Mouse (Mus musculus) ES-E14 (cell line): ENCODE data around the gene Rad51b.

ENCODE experiments used
- MAFK ChIP-seq: IDR thresholded peaks from 2 replicates; pipeline ENCODE4 v1.6.1; 2014; ENCODE audit warnings: mild to moderate bottlenecking, low read depth, low read length, inconsistent platforms; ENCODE audit not compliant: insufficient read depth
- ZC3H11A ChIP-seq: IDR thresholded peaks from 2 replicates; pipeline ENCODE4 v1.6.1; 2012; ENCODE audit warnings: low read depth, mild to moderate bottlenecking, inconsistent platforms, low read length, borderline replicate concordance

GRCm38 (mm10) chr12:79649796-79650195 is 352.7 kb downstream of the Rad51b start:
- TF ChIP-seq MAFK = no peak
- no peak for TF ChIP-seq ZC3H11A
